Mouse (Mus musculus) heart, embryonic 15.5 days (tissue): ENCODE data around the gene Ntan1. TPM values are rescaled to one million over a fixed set of nuclear protein-coding genes. Genes with fewer than 3 reads are reported as not detected.

Experiments
- ATAC-seq: fragments of 200-750 bp; cut with Nextera tagmentation; replicated peaks from 2 replicates; pipeline ENCODE4 v1.8.0; 2017; ENCODE audit warnings: low read depth, moderate TSS enrichment; ENCODE audit not compliant: insufficient number of reproducible peaks, insufficient read depth, low FRiP score
- H3K27ac ChIP-seq: fragments of 300-500 bp; sonication (generic); 2 replicates; pipeline ENCODE4 v1.5.1; 2015; ENCODE audit warnings: mild to moderate bottlenecking, inconsistent platforms
- H3K27me3 ChIP-seq: fragments of 300-500 bp; sonication (generic); 2 replicates; pipeline ENCODE4 v1.6.1; 2015; ENCODE audit warnings: inconsistent platforms
- H3K36me3 ChIP-seq: fragments of 300-500 bp; sonication (generic); 2 replicates; pipeline ENCODE4 v1.6.1; 2015; ENCODE audit warnings: mild to moderate bottlenecking, inconsistent platforms
- H3K4me1 ChIP-seq: fragments of 300-500 bp; sonication (generic); replicated peaks from 2 replicates; pipeline ENCODE4 v1.6.1; 2015; ENCODE audit warnings: inconsistent platforms
- H3K4me2 ChIP-seq: fragments of 300-500 bp; sonication (generic); 2 replicates; pipeline ENCODE4 v1.6.1; 2015; ENCODE audit warnings: inconsistent platforms, mild to moderate bottlenecking, moderate library complexity
- H3K4me3 ChIP-seq: fragments of 300-500 bp; sonication (generic); 2 replicates; pipeline ENCODE4 v1.5.1; 2015; ENCODE audit warnings: mild to moderate bottlenecking, inconsistent platforms
- H3K9ac ChIP-seq: fragments of 300-500 bp; sonication (generic); 2 replicates; pipeline ENCODE4 v1.6.1; 2015; ENCODE audit warnings: mild to moderate bottlenecking, inconsistent platforms
- H3K9me3 ChIP-seq: fragments of 300-500 bp; sonication (generic); replicated peaks from 2 replicates; pipeline ENCODE4 v1.6.1; 2016; ENCODE audit warnings: inconsistent platforms
- WGBS: fragments of 180-500 bp; shearing (Covaris S2); methylation state at CpG from one replicate; pipeline ENCODE4 v1.1.7; 2015; ENCODE audit warnings: mixed read lengths; 5-methylcytosine and 5-hydroxymethylcytosine counted together
- microRNA-seq: library from miRNA; unstranded; fragments of <30 nt; microRNA quantifications from one replicate; pipeline ENCODE4, GENCODE M21; 2016
- polyA plus RNA-seq: library from polyadenylated mRNA; unstranded; fragments of >200 nt; fragmentation: Nextera tagmentation; extraction: Ambion mirVana; gene quantifications from 2 replicates; pipeline ENCODE4 v1.2.1, GENCODE M21; 2015

Ntan1 gene
- polyA plus RNA-seq, 1 experiment from 2014 or later, result 145 TPM

GRCm38 (mm10) chr16:13875483-13875882, 56.8 kb downstream of the Ntan1 start:
- Histone ChIP-seq H3K9me3 (no peaks in the 10 kb centered on the region), H3K4me2 (no peak overlapping the region), H3K27me3 (no peaks in the 10 kb centered on the region), H3K4me1 (peaks cover 3% of the 10 kb centered on the region; the same call in 1 of the 2 replicates), H3K36me3 (peaks cover 29% of the 10 kb centered on the region), H3K27ac (peak overlapping the region; percentile 54), H3K9ac (no peak overlapping the region), H3K4me3 (no peak overlapping the region)
- WGBS, result 56% methylated on average over 4 of the region's 4 CpGs
- no peak for ATAC-seq

DNA sequence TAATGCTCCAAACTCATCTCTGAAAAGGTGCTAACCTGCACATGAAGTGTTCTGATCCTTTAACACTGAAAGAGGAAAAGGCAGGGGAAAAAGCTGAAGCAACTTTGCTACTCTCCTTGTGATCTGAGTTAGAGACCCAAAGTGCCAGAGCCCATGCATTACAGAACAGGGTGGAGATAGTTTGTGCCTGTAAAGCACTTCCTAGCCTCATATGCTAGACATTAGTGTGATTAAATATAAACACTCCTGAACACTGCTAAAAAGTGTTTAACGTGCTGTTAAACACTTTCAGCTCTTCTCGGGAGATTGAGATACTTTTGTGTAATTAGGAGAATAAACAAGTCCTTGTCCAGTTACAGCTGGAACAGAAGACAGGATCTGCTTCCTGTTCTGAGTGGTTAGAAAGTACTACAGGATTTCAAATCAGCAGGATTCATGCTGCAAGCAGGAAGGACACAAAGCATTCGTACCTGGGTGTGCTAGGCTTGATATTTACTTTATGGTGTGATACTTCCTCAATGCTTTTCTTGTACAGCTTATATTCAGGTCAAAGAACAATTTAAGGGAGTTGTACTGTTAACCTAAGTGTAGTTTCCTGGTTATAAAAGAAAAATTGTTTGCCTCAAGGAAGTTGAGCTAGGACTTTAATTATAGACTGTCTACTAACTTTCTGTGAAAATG, 64.6 kb downstream of the Ntan1 start:
- WGBS, result 39% methylated on average over 3 of the region's 3 CpGs
- Histone ChIP-seq H3K27me3 (no peaks in the 10 kb centered on the region), H3K4me2 (no peak overlapping the region), H3K4me1 (no peaks in the 10 kb centered on the region), H3K36me3 (peaks cover 16% of the 10 kb centered on the region; the same call in 1 of the 2 replicates), H3K9me3 (no peaks in the 10 kb centered on the region), H3K9ac (no peak overlapping the region), H3K27ac (peak overlapping the region; percentile 47), H3K4me3 (no peak overlapping the region)
- ATAC-seq, result no peak

Small RNA genes within 50 kb of the gene (microRNA-seq; reads per million reads assigned to microRNA genes)
- not detected for gene Gm27734

Other genes with a start within 250 kb of the Ntan1 start
- gene Parn, start 150.7 kb upstream of the Ntan1 start, polyA plus RNA-seq, result 25.6 and 30.6 TPM in 2 replicates
- 33.8 and 38.8 TPM in 2 replicates for gene Bfar, start 147.0 kb upstream of the Ntan1 start, polyA plus RNA-seq
- 2.8 and 3.6 TPM in 2 replicates for gene 3110001I22Rik, start 146.9 kb upstream of the Ntan1 start, polyA plus RNA-seq
- gene Pla2g10, start 87.9 kb upstream of the Ntan1 start, polyA plus RNA-seq, result 0.18 and 0.68 TPM in 2 replicates
- 47.0 and 50.1 TPM in 2 replicates for gene Rrn3, start 38.1 kb upstream of the Ntan1 start, polyA plus RNA-seq
- gene Pdxdc1, start 84.3 kb downstream of the Ntan1 start, polyA plus RNA-seq, result 55.0 and 66.0 TPM in 2 replicates
- 2.0 and 2.7 TPM in 2 replicates for gene Mpv17l, start 84.3 kb downstream of the Ntan1 start, polyA plus RNA-seq
- gene 2900011O08Rik, start 167.8 kb downstream of the Ntan1 start, polyA plus RNA-seq, result 0.79 and 1.2 TPM in 2 replicates
- not detected in 2 replicates for gene Ifitm7, start 168.0 kb downstream of the Ntan1 start, polyA plus RNA-seq